Mouse (Mus musculus) embryonic fibroblast, embryonic 13.5 days (primary cell): ENCODE data around the gene Cdk5r2.

Experiments used
- CTCF ChIP-seq: IDR thresholded peaks from 2 replicates; pipeline ENCODE4 v1.5.1; 2011; ENCODE audit warnings: mild to moderate bottlenecking, control low read depth, low read length, moderate library complexity, borderline replicate concordance; ENCODE audit not compliant: insufficient read depth
- POLR2A ChIP-seq: IDR thresholded peaks from 2 replicates; pipeline ENCODE4 v1.6.1; 2011; ENCODE audit warnings: low read depth, mild to moderate bottlenecking, control low read depth, low read length, moderate library complexity

DNA sequence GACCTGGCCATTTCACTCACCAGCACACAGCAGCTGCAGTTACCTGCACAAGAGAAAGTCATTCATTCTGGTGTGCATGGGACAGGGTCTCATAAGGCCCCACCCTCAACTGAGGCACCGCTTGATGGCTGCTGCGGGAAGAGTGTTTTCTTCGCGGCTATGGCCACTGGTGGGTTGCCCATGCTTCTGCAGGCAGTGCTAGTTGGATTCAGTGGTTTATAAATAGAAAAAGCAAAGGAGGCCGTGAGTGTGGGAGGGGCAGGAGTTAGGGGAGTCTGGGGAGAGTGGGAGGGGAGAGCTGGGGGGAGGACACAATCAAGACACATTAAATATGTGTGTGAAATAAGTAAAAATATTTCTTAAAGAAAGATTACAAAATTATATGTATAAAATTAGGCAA is 11.6 kb upstream of the Cdk5r2 start:
- no peak for TF ChIP-seq CTCF
- no peak for TF ChIP-seq POLR2A
